In genomic region chr12:86498765-86499164, GRCm38 (mm10) we compare ENCODE assay signal across 8 mouse cellular contexts.
DNase-seq lines count a peak whose midpoint lies in the region; ATAC-seq lines count a peak whose summit lies in the region.

No protein-coding gene starts in this region.

- peak; percentile 71 for ATAC-seq in forebrain, embryonic 13.5 days
- no peak for ATAC-seq in forebrain, embryonic 11.5 days (replicated peaks; ENCODE audit: low FRiP score)

- no peak overlapping the region for H3K4me2 ChIP-seq in forebrain, embryonic 13.5 days
- H3K4me2 ChIP-seq in forebrain, embryonic 11.5 days (ENCODE audit: low read depth, low read length, severe bottlenecking), result no peak overlapping the region

- no peaks in the 10 kb centered on the region for H3K36me3 ChIP-seq in forebrain, embryonic 13.5 days (ENCODE audit: poor library complexity, severe bottlenecking)
- no peaks in the 10 kb centered on the region for H3K36me3 ChIP-seq in forebrain, embryonic 11.5 days (ENCODE audit: control insufficient read depth, insufficient read depth, low read length)

- WGBS in forebrain, embryonic 13.5 days, result 8% methylated on average over 6 of the region's 6 CpGs
- WGBS in forebrain, embryonic 11.5 days, result 23% methylated on average over 6 of the region's 6 CpGs

- H3K9me3 ChIP-seq in forebrain, embryonic 13.5 days (replicated peaks), result peaks cover 5% of the 10 kb centered on the region; the same call in 1 of the 2 replicates
- no peaks in the 10 kb centered on the region for H3K9me3 ChIP-seq in forebrain, embryonic 11.5 days (ENCODE audit: control insufficient read depth, low read length)

- DNase-seq in forebrain, embryonic 11.5 days (ENCODE audit: low spot score), result no peak
- peak; percentile 78 for DNase-seq in adrenal gland, postnatal 14 days
- peak; percentile 89 for DNase-seq in heart, adult 18-20 months
- peak; percentile 73 to 76 for DNase-seq in kidney, postnatal 4 days
- peak; percentile 45 for DNase-seq in lung, postnatal 36 days
- DNase-seq in urinary bladder, postnatal 4 days (ENCODE audit: low spot score in 2 of 2), result no peak
- DNase-seq in MN1 (ENCODE audit: low spot score), result no peak

- H3K27ac ChIP-seq in forebrain, embryonic 13.5 days, result peak overlapping the region; percentile 51; the same call in 1 of the 2 replicates
- H3K27ac ChIP-seq in forebrain, embryonic 11.5 days (ENCODE audit: low read depth, low read length), result no peak overlapping the region

- H3K4me3 ChIP-seq in forebrain, embryonic 13.5 days, result no peak overlapping the region
- H3K4me3 ChIP-seq in forebrain, embryonic 11.5 days (ENCODE audit: low read depth, low read length), result no peak overlapping the region

- peaks cover 12% of the 10 kb centered on the region for H3K4me1 ChIP-seq in forebrain, embryonic 13.5 days
- H3K4me1 ChIP-seq in forebrain, embryonic 11.5 days (replicated peaks; ENCODE audit: control insufficient read depth, insufficient read depth, low read length), result no peaks in the 10 kb centered on the region; the same call in 1 of the 2 replicates

- no peaks in the 10 kb centered on the region for H3K27me3 ChIP-seq in forebrain, embryonic 13.5 days
- no peaks in the 10 kb centered on the region for H3K27me3 ChIP-seq in forebrain, embryonic 11.5 days (ENCODE audit: control insufficient read depth, insufficient read depth, low read length)

- no peak overlapping the region for H3K9ac ChIP-seq in forebrain, embryonic 13.5 days
- H3K9ac ChIP-seq in forebrain, embryonic 11.5 days (ENCODE audit: low read length), result no peak overlapping the region

Comparison
In these comparisons a context has a peak if more than half of its experiments do, and no peak if none do; other contexts are left out.
1. DNase-seq: peak in adrenal gland, postnatal 14 days (single experiment), heart, adult 18-20 months (2 of 2), kidney, postnatal 4 days (2 of 2) and lung, postnatal 36 days (single experiment); none in forebrain, embryonic 11.5 days (single experiment), urinary bladder, postnatal 4 days (0 of 2) and MN1 (single experiment).